In the genomic region with DNA sequence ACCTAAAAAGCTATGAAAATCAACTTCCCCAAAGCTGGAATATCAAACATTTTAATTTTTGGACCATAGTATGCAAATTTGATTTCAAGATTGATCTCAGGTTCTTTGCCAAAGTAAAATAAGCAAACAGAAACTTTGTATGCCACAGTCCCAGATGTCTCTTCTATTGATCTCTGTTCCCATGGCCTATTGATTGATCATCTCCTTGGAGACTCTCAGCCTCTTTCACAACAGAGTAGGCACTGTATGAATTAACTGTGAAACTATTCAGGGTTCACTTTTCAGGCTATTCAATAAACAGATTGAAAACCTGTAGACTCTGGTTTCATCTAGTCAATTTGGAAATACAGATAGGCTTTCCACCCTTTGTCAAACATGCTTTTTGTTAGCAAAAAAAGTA, we compare ENCODE assay signal across 35 mouse cellular contexts.
"Had no signal": no experiment of that assay in that cellular context is flagged by ENCODE, and none has a peak within 500 bp of the region (broad histone marks: within the 10 kb centered on the region; RNA-seq: fewer than 3 reads in every experiment).

No protein-coding gene starts in this region.

- H3K27ac ChIP-seq: heart, embryonic 10.5 days; heart, embryonic 13.5 days; heart, embryonic 15.5 days; hindbrain, embryonic 10.5 days; hindbrain, embryonic 12.5 days; hindbrain, embryonic 13.5 days; hindbrain, embryonic 14.5 days; hindbrain, embryonic 15.5 days; hindbrain, postnatal 0 days; intestine, embryonic 15.5 days; kidney, embryonic 15.5 days; kidney, postnatal 0 days; layer of hippocampus, adult 2 months had no signal

- H3K4me1 ChIP-seq: heart, embryonic 10.5 days; heart, embryonic 12.5 days; heart, embryonic 13.5 days; heart, embryonic 15.5 days; hindbrain, embryonic 10.5 days; hindbrain, embryonic 12.5 days; hindbrain, embryonic 13.5 days; hindbrain, embryonic 15.5 days; intestine, embryonic 15.5 days; kidney, embryonic 15.5 days had no signal

- H3K27me3 ChIP-seq: heart, embryonic 12.5 days; heart, embryonic 13.5 days; heart, embryonic 15.5 days; hindbrain, embryonic 12.5 days; hindbrain, embryonic 13.5 days; hindbrain, embryonic 15.5 days; intestine, embryonic 15.5 days; kidney, embryonic 15.5 days had no signal

- H3K9me3 ChIP-seq: heart, embryonic 10.5 days; heart, embryonic 12.5 days; heart, embryonic 13.5 days; heart, embryonic 15.5 days; hindbrain, embryonic 10.5 days; hindbrain, embryonic 12.5 days; hindbrain, embryonic 13.5 days; hindbrain, embryonic 15.5 days; intestine, embryonic 15.5 days; kidney, embryonic 15.5 days had no signal

- H3K4me3 ChIP-seq: heart, embryonic 10.5 days; heart, embryonic 12.5 days; heart, embryonic 13.5 days; heart, embryonic 15.5 days; hindbrain, embryonic 10.5 days; hindbrain, embryonic 12.5 days; hindbrain, embryonic 13.5 days; hindbrain, embryonic 15.5 days; intestine, embryonic 15.5 days; kidney, embryonic 15.5 days; layer of hippocampus, adult 2 months had no signal

- H3K4me2 ChIP-seq: heart, embryonic 11.5 days; heart, embryonic 12.5 days; heart, embryonic 13.5 days; heart, embryonic 15.5 days; hindbrain, embryonic 12.5 days; hindbrain, embryonic 13.5 days; hindbrain, embryonic 14.5 days; hindbrain, embryonic 15.5 days; intestine, embryonic 15.5 days; kidney, embryonic 15.5 days had no signal

- ATAC-seq: hindbrain, embryonic 16.5 days; hindbrain, postnatal 0 days; inflammation-experienced regulatory T-cells, adult 6 months; intestine, embryonic 15.5 days; intestine, embryonic 16.5 days; intestine, postnatal 0 days had no signal

- H3K36me3 ChIP-seq: heart, embryonic 10.5 days; heart, embryonic 12.5 days; heart, embryonic 13.5 days; heart, embryonic 15.5 days; hindbrain, embryonic 10.5 days; hindbrain, embryonic 12.5 days; hindbrain, embryonic 13.5 days; hindbrain, embryonic 15.5 days; intestine, embryonic 15.5 days; kidney, embryonic 15.5 days had no signal

- DNase-seq: heart, postnatal 10 days; heart, postnatal 14 days; heart, postnatal 36 days; heart, postnatal 4 days; kidney, adult 11 months; kidney, adult 18-20 months; kidney, adult 2 months; kidney, adult 8-10 months; kidney, adult 9 months; kidney, postnatal 10 days; kidney, postnatal 14 days; kidney, postnatal 25 days; kidney, postnatal 36 days; kidney, postnatal 4 days; layer of hippocampus, adult 9-11 months; layer of hippocampus, postnatal 36 days had no signal

- H3K9ac ChIP-seq: heart, embryonic 12.5 days; heart, embryonic 13.5 days; heart, embryonic 15.5 days; hindbrain, embryonic 12.5 days; hindbrain, embryonic 13.5 days; hindbrain, embryonic 14.5 days; hindbrain, embryonic 15.5 days; intestine, embryonic 15.5 days; kidney, embryonic 15.5 days had no signal
